Mouse (Mus musculus) monocyte, adult 5-6 weeks (primary cell): ENCODE measurements around the gene Timm44. TPM values are rescaled to one million over a fixed set of nuclear protein-coding genes. Genes with fewer than 3 reads are reported as not detected.

Source experiments
- ATAC-seq: fragments of 153-309, 156-312 bp; replicated peaks from 2 replicates; pipeline ENCODE4 v1.8.0; 2017; ENCODE audit warnings: mild to moderate bottlenecking; ENCODE audit not compliant: low TSS enrichment, insufficient number of reproducible peaks, severe bottlenecking, poor library complexity, low FRiP score
- total RNA-seq: library from RNA; stranded (forward); fragments of 200-1000, 200-491, 200-594 nt; gene quantifications from 3 replicates; pipeline ENCODE4 v1.2.3, GENCODE M21; 2017

Timm44 gene
- total RNA-seq, 1 experiment from 2014 or later, result 63.5 TPM

- ATAC-seq, result no peak
These were observed 28.5 kb downstream of the Timm44 start for GRCm38 (mm10) chr8:4247241-4247640.

- ATAC-seq, result no peak
These were observed 30.0 kb downstream of the Timm44 start for GRCm38 (mm10) chr8:4245737-4246136.

GRCm38 (mm10) chr8:4245061-4245460, 30.7 kb downstream of the Timm44 start:
- no peak for ATAC-seq

GRCm38 (mm10) chr8:4239193-4239890, 36.4 kb downstream of the Timm44 start:
- ATAC-seq, result no peak; the same call in 1 of the 2 replicates

- peak; percentile 85 for ATAC-seq
These were observed 37.1 kb downstream of the Timm44 start, which contains the start of the genes Map2k7 and Gm49320 for GRCm38 (mm10) chr8:4238434-4239192. Gene Map2k7 (plus strand): TSS chr8:4238740. Gene Gm49320 (plus strand): TSS chr8:4238865.

- ATAC-seq, result peak; percentile 1; the same call in 1 of the 2 replicates
These were observed 37.8 kb downstream of the Timm44 start for GRCm38 (mm10) chr8:4237814-4238433.

GRCm38 (mm10) chr8:4230612-4231351, 44.9 kb downstream of the Timm44 start:
- no peak for ATAC-seq

GRCm38 (mm10) chr8:4229784-4230183, 45.9 kb downstream of the Timm44 start:
- no peak for ATAC-seq

GRCm38 (mm10) chr8:4227919-4228318, 47.8 kb downstream of the Timm44 start:
- no peak for ATAC-seq

- ATAC-seq, result no peak
These were observed 48.9 kb downstream of the Timm44 start, which contains the start of gene Lrrc8e for GRCm38 (mm10) chr8:4226739-4227347. Gene Lrrc8e (plus strand): TSS chr8:4226827.

GRCm38 (mm10) chr8:4226323-4226722, 49.4 kb downstream of the Timm44 start:
- ATAC-seq, result no peak

- ATAC-seq, result no peak
These were observed 53.7 kb downstream of the Timm44 start for GRCm38 (mm10) chr8:4222059-4222458.

GRCm38 (mm10) chr8:4219617-4220016, 56.1 kb downstream of the Timm44 start:
- ATAC-seq, result no peak

- ATAC-seq, result no peak
These were observed 58.7 kb downstream of the Timm44 start, which contains the start of gene Prr36 for GRCm38 (mm10) chr8:4216791-4217621. Gene Prr36 (minus strand): TSS chr8:4217459.

GRCm38 (mm10) chr8:4216296-4216695, 59.4 kb downstream of the Timm44 start:
- ATAC-seq, result no peak

- ATAC-seq, result peak; percentile 86
These were observed 61.4 kb downstream of the Timm44 start for GRCm38 (mm10) chr8:4214006-4214980.
